Mouse (Mus musculus): Measurements from ENCODE around the gene Gm14325. TPM values are rescaled to one million over a fixed set of nuclear protein-coding genes. Genes with fewer than 3 reads are reported as not detected.
"Not testable (repeated sequence)": the region's sequence is repeated elsewhere in the genome, so short reads cannot be mapped to it uniquely, and the experiment has no call there.

The Gm14325 gene
- total RNA-seq (2012; rRNA removed) (23.8 and 27.4 TPM in 2 replicates), total RNA-seq (2014; rRNA removed) (79.1 and 90.6 TPM in 2 replicates), polyA plus RNA-seq (2012; ENCODE audit: insufficient read length, low read depth) (16.3 and 23.1 TPM in 2 replicates)

DNA sequence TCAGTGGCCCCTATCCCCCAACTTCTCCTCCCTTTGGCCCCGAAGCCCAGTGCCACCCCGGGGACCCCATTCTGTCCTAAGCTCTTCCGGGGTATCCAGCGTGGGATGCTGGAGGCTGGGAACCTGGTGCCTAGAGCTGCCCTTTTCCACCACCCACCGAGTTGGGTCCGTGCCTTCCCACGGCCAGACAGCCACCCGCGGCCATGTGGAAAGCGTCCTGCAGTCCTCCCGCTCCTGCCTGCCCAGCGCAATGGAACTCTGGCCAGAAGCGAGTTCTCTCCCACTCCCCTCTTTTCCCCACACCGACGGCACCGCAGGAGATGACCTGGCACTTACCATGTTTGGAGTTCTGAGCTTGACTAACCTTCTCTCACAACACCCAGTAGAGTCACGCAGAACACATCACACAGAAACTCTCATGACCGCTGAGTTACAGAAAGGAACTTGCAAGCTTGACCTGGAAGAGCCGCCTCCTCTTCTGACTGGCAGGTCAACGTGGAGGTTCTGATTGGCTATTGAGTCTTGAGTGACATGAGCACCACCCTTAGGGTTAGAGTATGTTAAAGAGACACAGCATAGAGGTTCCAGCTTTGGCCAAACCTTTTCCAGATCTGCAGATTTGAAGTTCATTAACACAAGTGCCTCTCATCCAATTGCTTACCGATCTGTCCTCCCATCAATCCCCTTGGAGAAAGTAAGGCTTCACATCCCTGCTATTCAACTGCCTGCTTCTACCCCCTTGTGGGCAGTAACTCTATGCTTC, at the start of gene Gm14325:
Gm14325 (minus strand) TSS at position 436 of the 763 bp plus-strand sequence.
- TF ChIP-seq HCFC1 (IDR thresholded peaks at IDR 0.05; ENCODE audit: low read depth, low read length) (peak; percentile 64), CHD2 (IDR thresholded peaks at IDR 0.05; ENCODE audit: low read length) (peak; percentile 53; the same call in 1 of the 2 replicates)

DNA sequence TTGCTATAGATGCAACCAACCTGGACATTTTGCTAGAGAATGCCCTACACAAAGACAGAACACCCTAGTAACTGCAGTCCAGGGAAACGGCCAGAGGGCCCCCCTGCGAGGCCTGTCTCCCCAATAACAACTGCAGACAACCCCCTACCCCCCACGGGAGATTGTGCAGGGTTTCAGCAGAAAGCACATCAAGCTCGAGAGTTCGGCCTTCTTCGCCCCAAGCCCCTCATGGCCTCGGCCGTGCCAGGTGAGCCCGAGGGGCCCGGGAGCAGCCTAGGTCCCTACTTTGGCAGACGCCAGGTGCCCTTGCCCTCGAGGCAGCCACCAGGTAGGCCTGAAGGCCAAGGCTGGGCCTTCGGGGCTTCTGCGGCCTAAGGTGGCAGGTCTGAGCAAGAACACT, 47.6 kb upstream of the Gm14325 start:
- H3K27ac ChIP-seq (ENCODE audit: insufficient read depth, low read depth); H3K4me2 ChIP-seq (ENCODE audit: insufficient read depth, low read depth, poor library complexity, severe bottlenecking); dilution Hi-C loops (cut with MboI; ENCODE audit: extremely low pct_ligation_motif_present, extremely low pct_unique_long_range_greater_than_20kb, low sequenced_read_pairs); H3K4me1 ChIP-seq (ENCODE audit: control insufficient read depth in 1 of 2, insufficient read depth in 2 of 2); H3K79me2 ChIP-seq (replicated peaks; ENCODE audit: control insufficient read depth, extremely low read depth, insufficient read depth, poor library complexity, severe bottlenecking); H3K4me3 ChIP-seq (replicated peaks in 1 of 3; ENCODE audit: low read depth in 2 of 3, low read length in 2 of 3, poor library complexity in 1 of 3); in situ Hi-C loops (cut with MboI; ENCODE audit: low pct_ligation_motif_present, low pct_unique_long_range_greater_than_20kb, low sequenced_read_pairs); DNase-seq (ENCODE audit: extremely low read depth); H3K36me3 ChIP-seq (replicated peaks in 1 of 2; ENCODE audit: control insufficient read depth in 1 of 2, insufficient read depth in 1 of 2, low read length in 1 of 2); H3K9me3 ChIP-seq (replicated peaks; ENCODE audit: low read length); H3K27me3 ChIP-seq (replicated peaks); H3K9ac ChIP-seq (ENCODE audit: insufficient read depth, low read depth): not testable (repeated sequence)

More for the DNA sequence above, at the start of gene Gm14325:
- dilution Hi-C loops (cut with MboI; ENCODE audit: extremely low pct_ligation_motif_present, extremely low pct_unique_long_range_greater_than_20kb, low sequenced_read_pairs); H3K27me3 ChIP-seq (replicated peaks); H3K36me3 ChIP-seq (replicated peaks in 1 of 2; ENCODE audit: control insufficient read depth in 1 of 2, insufficient read depth in 1 of 2, low read length in 1 of 2); H3K4me1 ChIP-seq (ENCODE audit: control insufficient read depth in 1 of 2, insufficient read depth in 2 of 2); in situ Hi-C loops (cut with MboI; ENCODE audit: low pct_ligation_motif_present, low pct_unique_long_range_greater_than_20kb, low sequenced_read_pairs); H3K4me2 ChIP-seq (ENCODE audit: insufficient read depth, low read depth, poor library complexity, severe bottlenecking); H3K27ac ChIP-seq (ENCODE audit: insufficient read depth, low read depth); H3K9me3 ChIP-seq (replicated peaks; ENCODE audit: low read length): not testable (repeated sequence)
- DNase-seq (ENCODE audit: extremely low read depth), result peak; percentile 77
- Histone ChIP-seq H3K9ac (ENCODE audit: insufficient read depth, low read depth) (peak within 1 kb of the TSS; percentile 78), H3K4me3 (replicated peaks in 1 of 3; ENCODE audit: low read depth in 2 of 3, low read length in 2 of 3, poor library complexity in 1 of 3) (peak within 1 kb of the TSS in 2 of 3 experiments; percentile 40 to 88), H3K79me2 (replicated peaks; ENCODE audit: control insufficient read depth, extremely low read depth, insufficient read depth, poor library complexity, severe bottlenecking) (peaks cover 18% of the 10 kb centered on the region)

DNA sequence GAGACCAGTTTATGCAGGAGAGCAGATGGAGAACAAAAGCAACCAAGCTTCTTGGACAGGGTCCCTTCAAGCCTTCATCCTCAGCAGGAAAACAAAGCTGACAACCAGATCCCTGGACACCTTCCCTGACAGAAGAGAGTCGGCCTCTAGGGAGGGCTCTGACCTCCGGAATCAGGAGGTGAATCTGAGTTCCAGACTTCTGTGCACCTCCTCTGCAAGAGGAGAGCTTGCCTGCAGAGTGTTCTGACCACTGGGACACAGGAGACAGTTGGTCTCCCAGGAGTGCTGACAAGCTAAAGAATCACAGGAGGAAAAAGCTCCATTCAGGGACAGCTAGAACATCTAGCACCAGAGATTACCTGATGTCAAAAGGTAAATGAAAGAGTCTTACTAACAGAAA, 22.1 kb upstream of the Gm14325 start:
- dilution Hi-C loops (cut with MboI; ENCODE audit: extremely low pct_ligation_motif_present, extremely low pct_unique_long_range_greater_than_20kb, low sequenced_read_pairs); H3K36me3 ChIP-seq (replicated peaks in 1 of 2; ENCODE audit: control insufficient read depth in 1 of 2, insufficient read depth in 1 of 2, low read length in 1 of 2); DNase-seq (ENCODE audit: extremely low read depth); H3K4me2 ChIP-seq (ENCODE audit: insufficient read depth, low read depth, poor library complexity, severe bottlenecking); H3K4me1 ChIP-seq (ENCODE audit: control insufficient read depth in 1 of 2, insufficient read depth in 2 of 2); H3K79me2 ChIP-seq (replicated peaks; ENCODE audit: control insufficient read depth, extremely low read depth, insufficient read depth, poor library complexity, severe bottlenecking); H3K9me3 ChIP-seq (replicated peaks; ENCODE audit: low read length); H3K27ac ChIP-seq (ENCODE audit: insufficient read depth, low read depth); H3K4me3 ChIP-seq (replicated peaks in 1 of 3; ENCODE audit: low read depth in 2 of 3, low read length in 2 of 3, poor library complexity in 1 of 3); H3K9ac ChIP-seq (ENCODE audit: insufficient read depth, low read depth); in situ Hi-C loops (cut with MboI; ENCODE audit: low pct_ligation_motif_present, low pct_unique_long_range_greater_than_20kb, low sequenced_read_pairs); H3K27me3 ChIP-seq (replicated peaks): not testable (repeated sequence)

DNA sequence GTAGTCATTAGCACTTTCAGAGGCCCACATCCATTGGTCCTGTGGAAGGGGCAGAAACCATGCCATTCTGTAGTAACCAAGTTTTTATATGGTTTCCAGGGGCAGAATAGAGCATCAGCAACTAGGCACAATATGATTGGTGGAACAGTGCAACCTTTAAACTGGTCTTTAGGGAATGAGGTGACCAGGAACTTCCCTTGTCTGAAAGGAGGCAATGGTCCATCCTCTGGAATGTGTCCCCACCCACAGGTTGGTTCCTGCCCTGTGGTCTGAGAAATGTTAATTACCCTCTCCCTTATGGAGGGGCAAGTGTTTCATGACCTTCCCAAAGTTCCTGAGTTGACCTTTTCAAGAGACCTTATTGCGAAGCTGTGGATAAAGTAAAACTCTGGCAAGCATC, 3.5 kb upstream of the Gm14325 start:
- in situ Hi-C loops (cut with MboI; ENCODE audit: low pct_ligation_motif_present, low pct_unique_long_range_greater_than_20kb, low sequenced_read_pairs), result not testable (repeated sequence)

DNA sequence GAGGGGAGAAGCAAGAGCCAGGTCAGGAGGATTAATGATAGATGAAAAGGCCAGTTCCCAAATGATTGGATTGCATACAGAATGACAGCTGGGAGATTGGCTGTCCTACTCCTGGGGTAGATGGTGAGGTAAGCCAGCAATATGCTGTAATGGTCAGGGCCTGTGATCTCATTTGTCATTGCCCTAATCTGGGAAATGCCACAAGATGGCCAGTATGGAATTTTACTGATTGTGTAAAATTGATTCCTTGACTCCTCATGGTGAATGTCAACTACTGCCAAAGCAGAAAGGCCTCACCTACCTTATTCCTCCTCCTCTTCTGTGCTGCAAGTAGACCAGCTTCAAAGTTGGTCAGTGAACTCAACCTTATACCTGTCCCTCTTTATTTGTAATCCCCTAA, 3.4 kb downstream of the Gm14325 start:
- DNase-seq (ENCODE audit: extremely low read depth); H3K4me2 ChIP-seq (ENCODE audit: insufficient read depth, low read depth, poor library complexity, severe bottlenecking); H3K9ac ChIP-seq (ENCODE audit: insufficient read depth, low read depth); H3K4me3 ChIP-seq (replicated peaks in 1 of 3; ENCODE audit: low read depth in 2 of 3, low read length in 2 of 3, poor library complexity in 1 of 3); H3K27me3 ChIP-seq (replicated peaks); H3K36me3 ChIP-seq (replicated peaks in 1 of 2; ENCODE audit: control insufficient read depth in 1 of 2, insufficient read depth in 1 of 2, low read length in 1 of 2); dilution Hi-C loops (cut with MboI; ENCODE audit: extremely low pct_ligation_motif_present, extremely low pct_unique_long_range_greater_than_20kb, low sequenced_read_pairs); H3K4me1 ChIP-seq (ENCODE audit: control insufficient read depth in 1 of 2, insufficient read depth in 2 of 2); H3K27ac ChIP-seq (ENCODE audit: insufficient read depth, low read depth); H3K9me3 ChIP-seq (replicated peaks; ENCODE audit: low read length); in situ Hi-C loops (cut with MboI; ENCODE audit: low pct_ligation_motif_present, low pct_unique_long_range_greater_than_20kb, low sequenced_read_pairs): not testable (repeated sequence)
- peaks cover 19% of the 10 kb centered on the region for H3K79me2 ChIP-seq (replicated peaks; ENCODE audit: control insufficient read depth, extremely low read depth, insufficient read depth, poor library complexity, severe bottlenecking)

More for the DNA sequence above, 3.5 kb upstream of the Gm14325 start:
- H3K36me3 ChIP-seq (replicated peaks in 1 of 2; ENCODE audit: control insufficient read depth in 1 of 2, insufficient read depth in 1 of 2, low read length in 1 of 2); H3K4me1 ChIP-seq (ENCODE audit: control insufficient read depth in 1 of 2, insufficient read depth in 2 of 2); H3K79me2 ChIP-seq (replicated peaks; ENCODE audit: control insufficient read depth, extremely low read depth, insufficient read depth, poor library complexity, severe bottlenecking); H3K27ac ChIP-seq (ENCODE audit: insufficient read depth, low read depth); dilution Hi-C loops (cut with MboI; ENCODE audit: extremely low pct_ligation_motif_present, extremely low pct_unique_long_range_greater_than_20kb, low sequenced_read_pairs); H3K4me2 ChIP-seq (ENCODE audit: insufficient read depth, low read depth, poor library complexity, severe bottlenecking); DNase-seq (ENCODE audit: extremely low read depth); H3K9me3 ChIP-seq (replicated peaks; ENCODE audit: low read length); H3K27me3 ChIP-seq (replicated peaks); H3K9ac ChIP-seq (ENCODE audit: insufficient read depth, low read depth); H3K4me3 ChIP-seq (replicated peaks in 1 of 3; ENCODE audit: low read depth in 2 of 3, low read length in 2 of 3, poor library complexity in 1 of 3): not testable (repeated sequence)

All from CH12.LX (cell line).